25 mouse cellular contexts compared by ENCODE assay signal in the genomic region with DNA sequence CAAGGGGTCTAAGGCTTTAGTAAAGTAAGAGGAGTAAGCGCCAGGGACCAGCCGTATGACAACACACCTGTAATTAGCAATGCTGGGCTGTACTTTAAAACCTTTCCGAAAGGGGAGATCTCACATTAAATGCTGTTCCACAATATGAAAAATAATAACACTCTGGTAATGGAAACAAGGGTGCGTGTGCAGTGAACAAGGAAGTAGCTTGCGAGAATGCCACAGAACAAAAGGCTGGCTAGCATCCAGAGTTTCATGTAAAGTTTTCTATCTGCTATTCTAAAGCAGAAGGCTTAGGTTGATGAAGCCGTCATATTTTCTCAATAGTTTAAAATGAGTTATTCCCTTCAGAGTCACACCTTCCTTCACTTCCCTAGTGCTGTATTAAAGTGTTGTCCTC.
"Had no signal": no experiment of that assay in that cellular context is flagged by ENCODE, and none has a peak within 500 bp of the region (broad histone marks: within the 10 kb centered on the region; RNA-seq: fewer than 3 reads in every experiment).

No protein-coding gene starts in this region.

- H3K27ac ChIP-seq: kidney, postnatal 0 days; left cerebral cortex, adult 2 months; limb, embryonic 12.5 days; limb, embryonic 15.5 days; liver, embryonic 14.5 days; midbrain, embryonic 12.5 days; midbrain, embryonic 15.5 days; neural tube, embryonic 12.5 days; neural tube, embryonic 15.5 days; stomach, embryonic 15.5 days had no signal

- H3K27me3 ChIP-seq: limb, embryonic 12.5 days; limb, embryonic 15.5 days; midbrain, embryonic 12.5 days; midbrain, embryonic 15.5 days; neural tube, embryonic 12.5 days; neural tube, embryonic 15.5 days; stomach, embryonic 15.5 days had no signal

- H3K9me3 ChIP-seq: limb, embryonic 12.5 days; limb, embryonic 15.5 days; midbrain, embryonic 12.5 days; midbrain, embryonic 15.5 days; neural tube, embryonic 12.5 days; neural tube, embryonic 15.5 days; stomach, embryonic 15.5 days had no signal

- H3K4me1 ChIP-seq: limb, embryonic 15.5 days; midbrain, embryonic 12.5 days; midbrain, embryonic 15.5 days; neural tube, embryonic 12.5 days; neural tube, embryonic 15.5 days; stomach, embryonic 15.5 days had no signal

- H3K9ac ChIP-seq: limb, embryonic 12.5 days; limb, embryonic 15.5 days; liver, embryonic 14.5 days; liver, postnatal 0 days; midbrain, embryonic 12.5 days; midbrain, embryonic 15.5 days; neural tube, embryonic 12.5 days; neural tube, embryonic 15.5 days; stomach, embryonic 15.5 days had no signal

- H3K36me3 ChIP-seq: limb, embryonic 12.5 days; limb, embryonic 15.5 days; midbrain, embryonic 12.5 days; midbrain, embryonic 15.5 days; neural tube, embryonic 12.5 days; neural tube, embryonic 15.5 days; stomach, embryonic 15.5 days had no signal

- ATAC-seq: inflammation-experienced regulatory T-cells, adult 6 months; intestine, embryonic 16.5 days; liver, postnatal 0 days; midbrain, embryonic 15.5 days had no signal

- DNase-seq: kidney, adult 18-20 months; kidney, postnatal 36 days; layer of hippocampus, postnatal 36 days; left cerebral cortex, postnatal 4 days; liver, postnatal 0 days; lung, postnatal 36 days; retina, postnatal 1 day; right cerebral cortex, postnatal 25 days; spleen, adult 18-20 months; thymus, adult 2 months; thymus, postnatal 14 days; thymus, postnatal 4 days had no signal

- H3K4me2 ChIP-seq: limb, embryonic 12.5 days; limb, embryonic 15.5 days; liver, embryonic 11.5 days; midbrain, embryonic 12.5 days; midbrain, embryonic 15.5 days; neural tube, embryonic 12.5 days; neural tube, embryonic 15.5 days; stomach, embryonic 15.5 days had no signal

- H3K4me3 ChIP-seq: left cerebral cortex, adult 2 months; limb, embryonic 12.5 days; limb, embryonic 15.5 days; midbrain, embryonic 12.5 days; midbrain, embryonic 15.5 days; neural tube, embryonic 12.5 days; neural tube, embryonic 15.5 days; stomach, embryonic 15.5 days had no signal
